Mouse (Mus musculus) heart, embryonic 11.5 days (tissue): ENCODE data around the gene Irf8. TPM values are rescaled to one million over a fixed set of nuclear protein-coding genes. Genes with fewer than 3 reads are reported as not detected.

Experiments used
- ATAC-seq: fragments of 200-750 bp; cut with Nextera tagmentation; replicated peaks from 2 replicates; pipeline ENCODE4 v1.8.0; 2017; ENCODE audit warnings: moderate library complexity; ENCODE audit not compliant: insufficient number of reproducible peaks, low FRiP score, low TSS enrichment
- H3K27ac ChIP-seq: fragments of 300-500 bp; sonication (generic); 2 replicates; pipeline ENCODE4 v1.5.1; 2014; ENCODE audit warnings: mild to moderate bottlenecking, low read depth, low read length
- H3K27me3 ChIP-seq: fragments of 300-500 bp; sonication (generic); 2 replicates; pipeline ENCODE4 v1.6.1; 2014; ENCODE audit warnings: mild to moderate bottlenecking, low read length, mixed read lengths; ENCODE audit not compliant: control insufficient read depth, insufficient read depth
- H3K36me3 ChIP-seq: fragments of 300-500 bp; sonication (generic); 2 replicates; pipeline ENCODE4 v1.6.1; 2014; ENCODE audit warnings: mild to moderate bottlenecking, low read length, moderate library complexity, mixed read lengths; ENCODE audit not compliant: control insufficient read depth, insufficient read depth
- H3K4me1 ChIP-seq: fragments of 300-500 bp; sonication (generic); 2 replicates; pipeline ENCODE4 v1.6.1; 2014; ENCODE audit warnings: low read length; ENCODE audit not compliant: control insufficient read depth, insufficient read depth
- H3K4me2 ChIP-seq: fragments of 300-500 bp; sonication (generic); 2 replicates; pipeline ENCODE4 v1.6.1; 2014; ENCODE audit warnings: mild to moderate bottlenecking, moderate library complexity
- H3K4me3 ChIP-seq: fragments of 300-500 bp; sonication (generic); 2 replicates; pipeline ENCODE4 v1.5.1; 2014; ENCODE audit warnings: low read depth, low read length
- H3K9ac ChIP-seq: fragments of 300-500 bp; sonication (generic); 2 replicates; pipeline ENCODE4 v1.6.1; 2014; ENCODE audit warnings: mild to moderate bottlenecking, low read depth, low read length, moderate library complexity
- H3K9me3 ChIP-seq: fragments of 300-500 bp; sonication (generic); replicated peaks from 2 replicates; pipeline ENCODE4 v1.6.1; 2016; ENCODE audit warnings: low read length; ENCODE audit not compliant: control insufficient read depth
- WGBS: fragments of 180-500 bp; shearing (Covaris S2); extraction: QIAGEN DNeasy Blood & Tissue Kit; methylation state at CpG from one replicate; pipeline ENCODE4 v1.1.7; 2014; ENCODE audit not compliant: insufficient replicate concordance; 5-methylcytosine and 5-hydroxymethylcytosine counted together
- polyA plus RNA-seq: library from polyadenylated mRNA; unstranded; fragments of >200 nt; fragmentation: Nextera tagmentation; extraction: Ambion mirVana; gene quantifications from 2 replicates; pipeline ENCODE4 v1.2.1, GENCODE M21; 2014

Gene Irf8
- polyA plus RNA-seq, 1 experiment from 2014 or later: 3.2 TPM

- Histone ChIP-seq H3K4me3 (no peak overlapping the region), H3K36me3 (no peaks in the 10 kb centered on the region), H3K9ac (no peak overlapping the region), H3K4me1 (peaks cover 16% of the 10 kb centered on the region), H3K27me3 (peaks cover 42% of the 10 kb centered on the region), H3K27ac (no peak overlapping the region), H3K9me3 (no peaks in the 10 kb centered on the region), H3K4me2 (no peak overlapping the region)
- ATAC-seq: no peak
- 57% methylated on average over 3 of the region's 3 CpGs for WGBS
Measured at GRCm38 (mm10) chr8:120804741-120805140, 68.6 kb downstream of the Irf8 start.

Other genes starting within 250 kb of the Irf8 start
- gene Gins2, start 147.1 kb upstream of the Irf8 start, polyA plus RNA-seq: 81.8 and 82.7 TPM in 2 replicates
- 3.5 and 4.6 TPM in 2 replicates for gene 1190005I06Rik, start 88.7 kb upstream of the Irf8 start, polyA plus RNA-seq
- 1.9 and 2.0 TPM in 2 replicates for gene Gm27021, start 68.3 kb upstream of the Irf8 start, polyA plus RNA-seq
- 1,603 and 1,668 TPM in 2 replicates for gene Cox4i1, start 68.1 kb upstream of the Irf8 start, polyA plus RNA-seq
- 202 and 221 TPM in 2 replicates for gene Emc8, start 67.8 kb upstream of the Irf8 start, polyA plus RNA-seq